ENCODE assay signal across 28 mouse cellular contexts in the genomic region with DNA sequence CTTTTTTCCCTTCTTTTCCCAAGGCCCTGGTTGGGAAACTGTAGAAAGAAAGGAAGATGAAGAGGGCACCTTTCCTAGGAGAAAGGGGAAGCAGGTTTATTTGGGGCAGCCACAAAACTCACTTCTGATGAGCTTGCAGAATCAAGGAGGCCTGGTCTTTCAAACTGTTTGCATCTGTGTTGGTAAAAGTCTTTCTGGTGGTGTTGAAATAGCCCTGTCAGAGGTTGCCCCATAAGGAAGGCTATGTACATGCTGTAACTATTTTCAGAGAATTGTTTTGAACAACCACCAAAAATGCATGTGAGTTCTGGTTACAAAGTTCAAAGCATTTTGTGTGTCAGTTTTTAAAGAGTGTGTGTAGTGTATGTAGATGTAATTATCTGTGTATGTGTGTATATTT. TPM values are rescaled to one million over a fixed set of nuclear protein-coding genes. Genes with fewer than 3 reads are reported as not detected.
DNase-seq lines count a peak whose midpoint lies in the region; ATAC-seq and TF ChIP-seq lines count a peak whose summit lies in the region.
"Had no signal": no experiment of that assay in that cellular context is flagged by ENCODE, and none has a peak within 500 bp of the region (broad histone marks: within the 10 kb centered on the region; RNA-seq: fewer than 3 reads in every experiment).

No protein-coding gene starts in this region.

- no peak overlapping the region for H3K4me2 ChIP-seq in lung, postnatal 0 days (replicated peaks; ENCODE audit: low read depth, low read length)
- H3K4me2 ChIP-seq: embryonic facial prominence, embryonic 13.5 days; forebrain, embryonic 15.5 days; heart, embryonic 12.5 days; hindbrain, embryonic 15.5 days; kidney, embryonic 15.5 days; limb, embryonic 13.5 days; lung, embryonic 14.5 days; midbrain, embryonic 15.5 days had no signal

- H3K27me3 ChIP-seq in lung, postnatal 0 days (replicated peaks; ENCODE audit: insufficient read depth, low read length) = no peaks in the 10 kb centered on the region
- H3K27me3 ChIP-seq: forebrain, embryonic 15.5 days; heart, embryonic 12.5 days; midbrain, embryonic 15.5 days had no signal

- peak; percentile 53; the same call in 1 of the 2 replicates for ATAC-seq in lung, postnatal 0 days
- ATAC-seq in common myeloid progenitor, adult 5-6 weeks (replicated peaks; ENCODE audit: low read depth, poor library complexity, severe bottlenecking) = peak; percentile 80
- ATAC-seq in megakaryocyte progenitor cell, adult 5-6 weeks (replicated peaks; ENCODE audit: poor library complexity) = peak; percentile 95
- no peak for ATAC-seq in activated CD4-positive, CD25-positive, alpha-beta regulatory T cell, adult 4 months
- ATAC-seq: forebrain, embryonic 15.5 days; inflammation-experienced regulatory T-cells, adult 6 months; midbrain, embryonic 15.5 days had no signal

- DNase-seq in lung, postnatal 0 days (ENCODE audit: low spot score) = peak; percentile 66
- DNase-seq in lung, postnatal 25 days (ENCODE audit: low spot score) = no peak
- no peak for DNase-seq in right cerebral cortex, postnatal 36 days (ENCODE audit: low spot score in 2 of 2)
- DNase-seq: adrenal gland, adult 2 months; adrenal gland, postnatal 36 days; cerebellum, adult 9-11 months; gastrocnemius, postnatal 25 days; heart, adult 2 months; kidney, adult 18-20 months; kidney, postnatal 25 days; lung, embryonic 14.5 days; lung, postnatal 4 days; thymus, postnatal 4 days had no signal

- no peak overlapping the region for H3K4me3 ChIP-seq in lung, postnatal 0 days (ENCODE audit: low read depth, low read length)
- H3K4me3 ChIP-seq: embryonic facial prominence, embryonic 13.5 days; forebrain, embryonic 10.5 days; forebrain, embryonic 15.5 days; heart, adult 2 months; heart, embryonic 12.5 days; hindbrain, embryonic 10.5 days; hindbrain, embryonic 15.5 days; kidney, embryonic 15.5 days; limb, embryonic 13.5 days; midbrain, embryonic 10.5 days; midbrain, embryonic 15.5 days had no signal

- H3K4me1 ChIP-seq in lung, postnatal 0 days (ENCODE audit: insufficient read depth, low read depth, low read length) = no peaks in the 10 kb centered on the region
- H3K4me1 ChIP-seq: embryonic facial prominence, embryonic 13.5 days; forebrain, embryonic 10.5 days; forebrain, embryonic 15.5 days; hindbrain, embryonic 10.5 days; hindbrain, embryonic 15.5 days; kidney, embryonic 15.5 days; midbrain, embryonic 10.5 days; midbrain, embryonic 15.5 days had no signal

- no peak for TF ChIP-seq CTCF in lung, postnatal 0 days (IDR thresholded peaks at IDR 0.05)

- no peak overlapping the region for H3K27ac ChIP-seq in lung, postnatal 0 days (ENCODE audit: low read length)
- H3K27ac ChIP-seq: embryonic facial prominence, embryonic 13.5 days; forebrain, embryonic 10.5 days; forebrain, embryonic 15.5 days; heart, adult 2 months; hindbrain, embryonic 10.5 days; hindbrain, embryonic 15.5 days; kidney, embryonic 15.5 days; limb, embryonic 13.5 days; liver, embryonic 14.5 days; midbrain, embryonic 10.5 days; midbrain, embryonic 15.5 days had no signal

- H3K9me3 ChIP-seq in lung, postnatal 0 days (ENCODE audit: low read length) = no peaks in the 10 kb centered on the region
- H3K9me3 ChIP-seq: embryonic facial prominence, embryonic 13.5 days; forebrain, embryonic 10.5 days; forebrain, embryonic 15.5 days; heart, embryonic 12.5 days; hindbrain, embryonic 10.5 days; hindbrain, embryonic 15.5 days; kidney, embryonic 15.5 days; limb, embryonic 13.5 days; midbrain, embryonic 10.5 days; midbrain, embryonic 15.5 days had no signal

- H3K9ac ChIP-seq in lung, postnatal 0 days (replicated peaks; ENCODE audit: low read depth) = no peak overlapping the region
- H3K9ac ChIP-seq: embryonic facial prominence, embryonic 13.5 days; forebrain, embryonic 15.5 days; heart, embryonic 12.5 days; hindbrain, embryonic 15.5 days; kidney, embryonic 15.5 days; limb, embryonic 13.5 days; liver, embryonic 14.5 days; lung, embryonic 14.5 days; midbrain, embryonic 15.5 days had no signal

- no peaks in the 10 kb centered on the region for H3K36me3 ChIP-seq in lung, postnatal 0 days (ENCODE audit: insufficient read depth, low read length)
- H3K36me3 ChIP-seq: embryonic facial prominence, embryonic 13.5 days; forebrain, embryonic 10.5 days; forebrain, embryonic 15.5 days; heart, embryonic 12.5 days; hindbrain, embryonic 10.5 days; hindbrain, embryonic 15.5 days; kidney, embryonic 15.5 days; limb, embryonic 13.5 days; midbrain, embryonic 10.5 days; midbrain, embryonic 15.5 days had no signal

- peak; percentile 37; the same call in 1 of the 2 replicates for TF ChIP-seq EP300 in lung, postnatal 0 days (IDR thresholded peaks at IDR 0.05)

RNA-seq across cellular contexts. Expression of a gene that starts 15.9 kb away (rescaled TPM):
- 28.9 and 30.7 TPM in 2 replicates for polyA plus RNA-seq in lung, postnatal 0 days (2015; fragmentation: Nextera tagmentation; extraction: Ambion mirVana)
- 7.5 and 11.1 TPM in 2 replicates for total RNA-seq in common myeloid progenitor, adult 5-6 weeks (2017)
- total RNA-seq in megakaryocyte progenitor cell, adult 5-6 weeks (2015) = 19.3 and 19.5 TPM in 2 replicates
- total RNA-seq in megakaryocyte progenitor cell, adult 5-6 weeks (2017) = 5.7 and 6.3 TPM in 2 replicates
- polyA plus RNA-seq in activated CD4-positive, CD25-positive, alpha-beta regulatory T cell, adult 4 months (2017; shearing (Covaris generic)) = 1 to 10 TPM in 1 of 2 experiments, under 1 TPM in 1; 0.61 to 3.5 TPM

RNA-seq across cellular contexts. Expression of a gene that starts 57.7 kb away (rescaled TPM):
- polyA plus RNA-seq in lung, postnatal 0 days (2015; fragmentation: Nextera tagmentation; extraction: Ambion mirVana) = 14.3 and 15.0 TPM in 2 replicates
- total RNA-seq in common myeloid progenitor, adult 5-6 weeks (2017) = 0.37 and 2.3 TPM in 2 replicates
- 0.07 and 0.10 TPM in 2 replicates for total RNA-seq in megakaryocyte progenitor cell, adult 5-6 weeks (2015)
- total RNA-seq in megakaryocyte progenitor cell, adult 5-6 weeks (2017) = 0.04 and 0.14 TPM in 2 replicates
- 1 to 10 TPM; 1.6 to 4.0 TPM for polyA plus RNA-seq in activated CD4-positive, CD25-positive, alpha-beta regulatory T cell, adult 4 months (2017; shearing (Covaris generic))
